Mouse (Mus musculus) cerebellum, postnatal 36 days (tissue): ENCODE data around the gene Ksr1.

Experiments used
- DNase-seq, 2 experiments: peaks; one replicate each; pipeline ENCODE4 v3.0.0; 2021 to 2022; ENCODE audit warnings: mixed read lengths in 2 of 2

The Ksr1 gene

DNA sequence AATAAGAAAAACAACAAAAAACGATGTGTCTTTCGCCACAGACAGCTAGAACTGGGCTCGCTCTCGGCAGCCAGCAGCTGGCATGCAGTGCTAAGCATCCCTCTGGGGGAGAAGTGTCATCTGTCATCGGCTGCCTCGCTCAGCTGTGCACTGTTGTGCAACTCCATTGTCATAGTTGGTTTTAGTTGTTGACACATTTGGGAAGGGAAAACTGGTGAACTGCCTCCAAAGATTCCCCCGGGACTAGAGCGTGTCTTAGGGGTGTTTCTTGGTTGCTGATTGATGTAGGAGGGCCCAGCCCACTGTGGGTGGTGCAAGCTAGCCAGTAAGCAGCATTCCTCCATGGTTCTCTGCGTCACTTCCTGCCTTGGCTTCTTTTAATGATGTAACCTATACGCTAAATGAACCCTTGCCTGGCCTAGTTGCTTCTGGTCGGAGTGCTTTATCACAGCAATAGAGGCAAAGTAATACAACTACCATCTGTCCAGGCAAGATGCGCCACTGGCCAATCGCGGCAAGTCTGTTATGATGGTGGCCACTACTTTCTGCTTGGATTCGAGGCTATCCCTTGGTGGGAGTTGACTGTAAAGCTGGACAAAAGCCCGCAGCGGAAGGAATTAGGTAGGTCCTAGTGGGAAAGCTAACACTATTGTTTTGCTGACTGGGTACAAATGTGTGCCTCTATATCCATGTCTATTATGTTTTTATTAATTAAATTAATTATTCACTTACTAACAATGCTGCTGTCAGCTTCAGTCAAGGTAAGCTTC is 172.6 kb downstream of the Ksr1 start:
- DNase-seq: no peak

DNA sequence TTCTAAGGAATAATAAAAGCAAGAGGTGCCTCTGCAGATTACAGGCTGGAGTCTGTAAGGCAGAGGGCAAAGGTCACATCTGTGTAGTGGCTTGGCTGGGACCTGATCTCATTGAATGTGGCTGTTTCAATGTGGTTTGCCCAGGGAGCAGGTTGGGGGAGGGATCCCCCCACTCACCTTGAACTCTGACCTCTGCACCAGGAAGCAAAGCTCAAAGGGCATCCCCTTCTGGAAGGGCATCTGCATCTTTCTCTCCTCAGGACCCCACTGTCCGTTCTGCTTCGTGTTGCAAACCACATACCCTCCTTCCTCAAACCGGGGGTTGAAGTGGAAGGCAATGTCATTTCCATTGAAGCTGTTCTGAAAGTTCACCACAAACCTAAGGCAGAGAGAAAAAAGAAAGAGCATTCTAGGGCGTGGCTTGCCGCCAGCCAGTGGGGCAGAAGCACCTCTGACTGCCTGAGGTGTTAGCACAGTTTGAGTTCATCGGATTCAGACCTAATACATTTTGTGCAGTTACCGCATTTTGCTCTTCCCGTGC is 173.3 kb downstream of the Ksr1 start:
- DNase-seq: no peak

DNA sequence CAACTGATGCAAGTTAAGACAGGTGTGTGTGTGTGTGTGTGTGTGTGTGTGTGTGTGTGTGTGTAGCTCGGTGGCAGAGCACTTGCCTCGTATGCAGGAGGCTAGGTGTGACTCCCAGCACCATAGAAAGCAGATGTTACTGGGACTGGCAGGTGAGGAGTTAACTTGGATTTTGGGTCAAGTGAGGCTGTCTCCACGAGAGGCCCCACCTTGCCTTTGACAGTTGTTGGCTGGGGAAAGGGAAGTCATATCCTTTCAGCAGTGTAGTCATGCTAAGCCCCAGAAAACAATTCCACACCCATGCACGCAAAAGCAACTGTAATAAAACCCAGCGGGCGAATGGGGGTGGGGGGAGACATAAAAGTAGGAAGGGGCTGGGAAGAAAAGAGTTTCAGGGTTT is 173.9 kb downstream of the Ksr1 start:
- DNase-seq: no peak

GRCm38 (mm10) chr11:78971746-78972145 is 174.5 kb downstream of the Ksr1 start:
- no peak for DNase-seq

DNA sequence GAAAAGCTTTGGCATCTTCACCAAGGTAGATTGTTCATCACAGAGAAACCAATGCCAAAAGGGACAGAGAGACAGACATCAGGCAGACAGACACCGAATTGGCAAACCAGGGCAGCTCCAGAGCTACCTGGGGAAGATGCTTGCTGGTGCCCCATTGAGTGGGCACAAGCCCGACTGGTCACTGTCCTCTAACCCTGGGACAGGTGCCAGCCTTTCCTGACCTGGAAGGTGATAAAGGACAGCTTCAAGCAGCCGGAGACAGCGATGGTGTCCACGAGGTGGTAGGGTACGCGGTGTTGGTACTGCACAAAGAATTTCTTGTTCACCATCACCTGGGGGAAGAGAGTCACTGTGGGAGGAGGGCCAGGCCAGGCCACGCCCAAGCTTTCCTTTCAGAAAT is 175.1 kb downstream of the Ksr1 start:
- no peak for DNase-seq

GRCm38 (mm10) chr11:78968121-78968520 is 178.1 kb downstream of the Ksr1 start:
- no peak for DNase-seq

DNA sequence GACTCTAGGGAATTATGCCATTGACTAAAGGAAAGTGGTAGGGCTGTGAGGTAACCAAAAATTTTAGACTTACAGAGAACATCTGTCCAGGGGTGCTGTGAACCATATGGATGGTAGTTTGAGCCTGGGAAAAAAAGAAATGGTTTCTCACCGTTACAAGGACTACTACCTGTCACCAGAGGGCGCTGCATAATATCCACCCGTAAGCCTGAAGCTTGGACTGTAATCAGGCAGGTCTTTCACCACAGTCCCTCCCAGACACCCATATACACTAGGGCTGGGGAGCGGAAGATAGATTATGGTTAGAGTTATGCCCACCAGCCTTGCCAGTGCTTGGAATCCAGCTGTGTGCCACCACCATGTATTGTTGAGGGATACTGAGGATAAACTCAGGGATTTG is 178.8 kb downstream of the Ksr1 start:
- peak; percentile 12 to 28 for DNase-seq
